Mouse (Mus musculus): ENCODE data around the gene Fbxo48.

GRCm38 (mm10) chr11:16906530-16906929, 44.6 kb upstream of the Fbxo48 start:
- TF ChIP-seq CTCF (IDR thresholded peaks at IDR 0.05; ENCODE audit: low read depth) (no peak), EP300 (IDR thresholded peaks at IDR 0.05; ENCODE audit: low read depth) (no peak)
